Mouse (Mus musculus) cerebellum, adult 2 months (tissue): ENCODE measurements around the gene B230217C12Rik. TPM values are rescaled to one million over a fixed set of nuclear protein-coding genes. Genes with fewer than 3 reads are reported as not detected.

Experiments used
- DNase-seq, 2 experiments: peaks; one replicate each; pipeline ENCODE4 v3.0.0; 2021
- H3K27ac ChIP-seq: fragments of 200-500 bp; 2 replicates; pipeline ENCODE4 v1.5.1; 2012; ENCODE audit warnings: low read length, control low read depth, inconsistent platforms; ENCODE audit not compliant: insufficient read depth
- H3K27me3 ChIP-seq: fragments of 200-500 bp; 2 replicates; pipeline ENCODE4 v1.6.1; 2012; ENCODE audit warnings: inconsistent platforms, mild to moderate bottlenecking, low read length, moderate library complexity; ENCODE audit not compliant: control insufficient read depth, insufficient read depth
- H3K4me1 ChIP-seq: fragments of 200-500 bp; 2 replicates; pipeline ENCODE4 v1.6.1; 2011; ENCODE audit warnings: low read length; ENCODE audit not compliant: control insufficient read depth, insufficient read depth
- H3K4me3 ChIP-seq: fragments of 200-500 bp; replicated peaks from 2 replicates; pipeline ENCODE3; 2011; ENCODE audit warnings: mild to moderate bottlenecking, low read depth, low read length, control low read depth; ENCODE audit not compliant: insufficient read depth
- CTCF ChIP-seq: fragments of 200-500 bp; IDR thresholded peaks from 2 replicates; pipeline ENCODE4 v1.5.1; 2011; ENCODE audit warnings: low read depth, mild to moderate bottlenecking, control low read depth, low read length, moderate library complexity, borderline replicate concordance; ENCODE audit not compliant: insufficient read depth
- POLR2A ChIP-seq: fragments of 200-500 bp; IDR thresholded peaks from 2 replicates; pipeline ENCODE4 v1.6.1; 2011; ENCODE audit warnings: low read length, control low read depth, borderline replicate concordance; ENCODE audit not compliant: insufficient read depth
- WGBS: fragments of 180-500 bp; shearing (Covaris S2); methylation state at CpG from one replicate; pipeline ENCODE4 v1.1.7; 2018; 5-methylcytosine and 5-hydroxymethylcytosine counted together
- polyA plus RNA-seq: library from polyadenylated mRNA; depleted of rRNA; stranded (reverse); fragments of >200 nt; gene quantifications from 2 replicates; pipeline ENCODE4 v1.2.3, GENCODE M21; 2012

B230217C12Rik gene
- polyA plus RNA-seq, 1 experiment: 117 TPM

DNA sequence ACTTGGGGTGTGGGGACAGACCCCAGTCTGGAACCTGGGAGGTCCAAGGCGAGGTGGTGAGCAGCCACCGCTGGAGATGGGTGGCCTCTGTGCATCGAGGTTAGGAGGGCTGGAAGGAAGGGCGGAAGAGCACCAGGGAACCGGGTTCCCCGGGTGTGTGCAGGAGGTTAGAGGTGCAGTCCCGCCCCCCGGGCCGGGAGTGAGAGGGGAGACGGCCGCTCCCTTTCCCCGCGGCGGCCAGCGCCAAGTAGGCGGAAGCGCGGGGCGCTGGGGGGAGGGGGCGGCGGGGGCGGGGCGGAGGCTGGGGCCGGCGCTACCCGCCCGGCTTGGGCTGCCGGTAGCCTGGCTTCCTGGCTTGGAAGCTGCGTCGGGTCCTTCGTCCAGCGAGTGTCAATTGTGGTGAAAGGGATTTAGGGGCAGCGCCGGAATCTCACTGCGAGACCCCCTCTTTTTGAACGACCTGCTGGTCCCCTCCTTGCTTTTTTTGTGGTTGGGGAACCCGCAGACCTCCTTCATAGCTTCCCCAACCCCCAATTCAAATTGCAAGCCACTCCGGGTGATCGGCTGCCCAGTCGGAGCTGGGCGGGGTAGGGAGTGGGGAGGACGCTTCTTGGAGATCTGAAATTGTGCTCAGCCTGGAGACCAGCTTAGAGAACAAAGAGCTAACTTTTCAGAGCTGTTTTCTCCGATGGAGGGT lies 40.4 kb upstream of the B230217C12Rik start:
- Histone ChIP-seq H3K27ac (peak overlapping the region; percentile 83), H3K4me1 (peaks cover 20% of the 10 kb centered on the region; the same call in 1 of the 2 replicates), H3K4me3 (peak overlapping the region; percentile 97), H3K27me3 (no peaks in the 10 kb centered on the region)
- peak in 1 of 2 experiments; percentile 68 for DNase-seq
- TF ChIP-seq POLR2A (no peak), CTCF (no peak)
- WGBS: 1% methylated on average over 32 of the region's 43 CpGs

DNA sequence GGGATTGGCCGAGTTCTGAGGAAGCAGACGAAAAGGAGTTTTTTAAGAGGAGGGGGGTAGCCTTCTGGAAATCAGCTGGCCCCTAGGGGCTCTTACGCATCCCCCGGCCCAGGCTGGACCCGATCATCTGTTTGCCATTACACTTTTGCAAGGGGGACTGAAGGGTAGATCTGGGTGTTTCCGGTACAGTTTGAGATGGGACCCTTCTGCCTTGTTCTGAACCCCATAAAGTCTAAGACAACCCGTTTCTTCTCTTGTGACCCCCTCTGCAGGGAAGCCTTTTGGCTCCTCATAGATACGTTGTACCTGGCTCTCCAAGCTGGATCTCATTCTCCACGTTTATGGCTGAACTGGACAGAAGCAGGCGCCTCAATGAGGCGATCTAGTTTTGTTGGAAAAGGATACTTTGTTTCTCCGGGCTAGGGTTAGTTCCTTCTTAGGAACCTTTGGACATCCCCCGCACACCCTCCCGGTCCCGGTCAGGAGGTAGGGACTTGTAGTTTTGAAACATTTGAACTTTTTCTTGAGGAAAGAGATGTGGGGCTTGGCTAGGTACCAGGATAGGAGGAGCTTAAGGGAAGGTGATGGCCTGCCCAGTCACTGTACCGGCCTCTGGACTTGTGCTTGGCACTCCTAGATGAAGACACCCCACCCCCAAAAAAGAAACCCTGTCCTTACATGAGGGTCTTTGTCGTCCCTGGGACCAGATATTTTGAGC lies 39.7 kb upstream of the B230217C12Rik start:
- WGBS: 6% methylated on average over 17 of the region's 17 CpGs
- Histone ChIP-seq H3K4me1 (peaks cover 24% of the 10 kb centered on the region), H3K27me3 (no peaks in the 10 kb centered on the region), H3K4me3 (peak overlapping the region; percentile 97), H3K27ac (peak overlapping the region; percentile 68)
- no peak for TF ChIP-seq CTCF
- TF ChIP-seq POLR2A: no peak
- DNase-seq: no peak

DNA sequence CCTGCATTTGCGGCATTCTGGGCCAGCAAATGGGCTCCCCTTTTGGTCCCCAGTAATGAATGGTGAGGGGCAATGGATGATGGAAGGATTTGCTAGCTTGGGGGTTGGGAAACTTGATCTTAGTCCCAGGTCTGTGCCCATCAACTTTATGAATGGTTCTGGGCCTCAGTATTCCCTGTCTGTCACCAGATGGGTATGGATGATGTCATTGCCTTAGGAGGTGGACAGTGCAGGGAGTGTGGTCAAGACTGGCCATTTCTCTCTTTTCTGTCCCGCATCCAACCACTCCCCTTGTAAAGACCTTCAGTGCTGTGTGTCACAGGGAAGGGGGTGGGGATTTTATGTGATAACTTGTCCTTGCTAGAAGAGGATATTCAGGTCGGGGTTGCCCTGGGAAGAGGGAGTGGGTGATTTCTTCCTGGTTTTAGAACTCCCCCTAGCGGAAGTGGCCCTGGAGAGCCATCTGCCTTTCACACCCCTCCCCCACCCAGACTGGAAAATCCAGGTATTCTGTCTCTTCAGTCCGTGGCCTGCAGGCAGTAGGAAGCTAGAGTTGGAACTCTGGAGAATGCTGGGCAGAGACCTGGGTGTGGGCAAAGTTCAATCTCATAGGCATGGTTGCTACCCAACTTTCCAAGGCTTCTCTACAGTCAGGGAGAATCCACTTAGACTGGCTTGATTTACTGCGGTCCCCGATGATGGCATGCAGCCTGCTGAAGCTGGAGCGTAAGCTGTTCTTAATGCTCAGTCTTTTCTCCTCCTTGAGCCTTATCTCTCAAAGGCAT lies 39.0 kb upstream of the B230217C12Rik start:
- peak; percentile 62 to 63 for DNase-seq
- WGBS: 20% methylated on average over 8 of the region's 8 CpGs
- peaks cover 32% of the 10 kb centered on the region for H3K4me1 ChIP-seq

DNA sequence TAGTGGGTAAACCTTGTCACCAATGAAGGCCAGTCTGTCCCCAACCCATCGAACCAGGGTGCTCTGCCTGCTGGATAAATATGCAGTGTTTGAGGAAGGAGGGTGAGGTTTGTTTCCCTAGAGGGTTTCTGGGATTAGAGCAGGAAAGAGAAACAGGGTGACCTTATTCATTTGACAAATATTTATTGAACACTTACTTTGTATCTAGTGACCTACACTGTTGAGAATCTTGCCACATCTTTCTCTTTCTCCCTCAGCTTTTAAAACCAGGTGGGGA lies 38.4 kb upstream of the B230217C12Rik start:
- Histone ChIP-seq H3K27me3 (no peaks in the 10 kb centered on the region), H3K27ac (0 out of 2 replicates have a peak overlapping the region, but pooled peaks have one; percentile 29), H3K4me1 (peaks cover 35% of the 10 kb centered on the region), H3K4me3 (peak overlapping the region; percentile 20)
- 41% methylated on average over 1 of the region's 1 CpGs for WGBS
- TF ChIP-seq POLR2A: no peak
- no peak for TF ChIP-seq CTCF
- no peak for DNase-seq

More for the DNA sequence above, 39.0 kb upstream of the B230217C12Rik start:
- TF ChIP-seq POLR2A (no peak), CTCF (peak; percentile 34; the same call in 1 of the 2 replicates)
- Histone ChIP-seq H3K27ac (peak overlapping the region; percentile 68; the same call in 1 of the 2 replicates), H3K4me3 (peak overlapping the region; percentile 97), H3K27me3 (no peaks in the 10 kb centered on the region)

DNA sequence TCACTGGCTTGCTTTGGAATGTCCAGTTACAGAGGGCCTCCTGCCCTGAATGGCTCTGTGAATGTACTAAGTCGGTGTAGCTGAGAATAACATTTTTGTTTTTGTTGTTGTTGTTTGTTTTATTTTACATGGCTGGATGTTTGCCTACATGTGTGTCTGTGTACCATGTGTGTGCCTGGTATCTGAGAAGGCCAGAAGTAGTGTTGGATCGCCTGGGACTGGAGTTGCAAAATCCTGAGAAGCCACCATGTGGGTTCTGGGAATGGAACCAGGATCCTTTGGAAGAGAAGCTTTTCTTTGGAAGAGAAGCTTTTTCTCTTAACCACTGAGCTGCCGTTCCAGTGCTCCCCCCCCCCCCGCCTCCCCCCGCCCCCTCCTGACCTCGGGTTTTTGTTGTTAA lies 38.1 kb upstream of the B230217C12Rik start:
- Histone ChIP-seq H3K27ac (no peak overlapping the region), H3K4me1 (peaks cover 37% of the 10 kb centered on the region), H3K27me3 (no peaks in the 10 kb centered on the region), H3K4me3 (no peak overlapping the region)
- WGBS: 30% methylated on average over 6 of the region's 6 CpGs
- no peak for TF ChIP-seq POLR2A
- TF ChIP-seq CTCF: no peak
- DNase-seq: no peak

DNA sequence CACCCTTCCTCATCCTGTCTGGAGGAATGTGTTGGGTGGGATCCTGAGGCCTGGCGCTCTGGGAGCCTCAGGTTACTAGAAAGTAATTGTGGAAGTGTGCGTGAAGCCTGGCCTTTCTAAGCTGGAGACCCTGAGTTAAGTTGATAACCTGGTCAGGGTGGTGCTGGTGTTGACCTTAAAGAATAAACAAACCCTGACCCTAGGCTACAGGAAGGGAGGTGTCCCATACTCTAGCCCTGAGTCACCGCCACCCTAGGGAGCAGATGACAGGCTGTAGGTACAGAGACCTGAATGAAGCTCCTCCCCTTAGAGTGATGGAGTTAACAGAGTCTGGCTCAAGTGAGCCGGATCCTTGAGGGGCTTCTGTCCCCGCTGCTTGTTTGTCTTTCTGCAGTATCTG lies 36.7 kb upstream of the B230217C12Rik start:
- WGBS: 84% methylated on average over 5 of the region's 5 CpGs
- Histone ChIP-seq H3K4me1 (peaks cover 48% of the 10 kb centered on the region), H3K4me3 (no peak overlapping the region), H3K27ac (no peak overlapping the region), H3K27me3 (no peaks in the 10 kb centered on the region)
- DNase-seq: peak in 1 of 2 experiments; percentile 11
- TF ChIP-seq CTCF (no peak), POLR2A (no peak)

DNA sequence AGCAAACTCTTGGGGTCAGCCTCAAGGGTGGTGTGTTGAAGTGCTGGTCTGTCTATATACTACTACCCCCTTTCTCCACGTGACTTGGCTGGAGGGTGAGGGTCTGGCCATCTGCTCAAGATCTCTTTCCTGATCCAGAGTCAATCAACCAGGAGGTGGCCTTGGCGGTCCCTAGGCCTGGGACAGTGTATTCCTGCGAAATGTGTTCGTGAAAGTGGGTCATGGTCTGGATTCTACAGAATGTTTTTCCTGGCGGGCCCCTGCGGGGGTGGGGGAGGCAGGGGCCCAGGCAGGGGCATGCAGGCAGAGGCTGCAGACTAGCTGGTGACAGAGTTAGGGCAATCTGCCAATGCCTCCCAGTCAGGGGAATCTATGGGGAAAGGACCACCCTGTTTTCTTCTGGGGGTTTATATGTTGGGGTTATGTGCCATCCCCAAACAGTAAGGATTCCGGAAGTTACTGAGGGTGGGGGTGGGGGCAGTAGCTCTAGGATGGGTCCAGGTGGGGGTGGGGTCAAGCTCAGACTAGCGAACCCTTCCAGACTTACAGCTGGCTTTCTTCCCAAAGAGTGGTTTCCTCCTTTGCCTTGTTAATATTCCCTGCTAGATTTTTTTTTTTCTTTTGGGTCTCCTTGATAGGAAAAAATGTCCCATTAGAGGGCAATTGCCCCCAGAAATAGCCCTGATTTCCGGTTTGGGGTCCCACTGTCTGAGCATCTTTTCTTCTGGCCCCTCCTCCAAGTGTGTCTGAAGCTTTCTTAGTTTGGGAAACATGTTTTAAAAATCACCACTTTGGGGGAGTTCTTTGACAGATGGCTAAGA lies 35.5 kb upstream of the B230217C12Rik start:
- H3K27me3 ChIP-seq: no peaks in the 10 kb centered on the region
- 8% methylated on average over 9 of the region's 9 CpGs for WGBS
- peaks cover 60% of the 10 kb centered on the region for H3K4me1 ChIP-seq
- no peak overlapping the region for H3K4me3 ChIP-seq
- no peak overlapping the region for H3K27ac ChIP-seq
- TF ChIP-seq POLR2A (no peak), CTCF (no peak)
- DNase-seq: peak in 1 of 2 experiments; percentile 32
